Mouse (Mus musculus): ENCODE measurements at regions not wholly inside any gene's neighbourhood (a gene's known extent, or its start where the extent isn't known, plus 50 kb on each side); places are given as distances from the start of the nearest gene placed in this dataset.

DNA sequence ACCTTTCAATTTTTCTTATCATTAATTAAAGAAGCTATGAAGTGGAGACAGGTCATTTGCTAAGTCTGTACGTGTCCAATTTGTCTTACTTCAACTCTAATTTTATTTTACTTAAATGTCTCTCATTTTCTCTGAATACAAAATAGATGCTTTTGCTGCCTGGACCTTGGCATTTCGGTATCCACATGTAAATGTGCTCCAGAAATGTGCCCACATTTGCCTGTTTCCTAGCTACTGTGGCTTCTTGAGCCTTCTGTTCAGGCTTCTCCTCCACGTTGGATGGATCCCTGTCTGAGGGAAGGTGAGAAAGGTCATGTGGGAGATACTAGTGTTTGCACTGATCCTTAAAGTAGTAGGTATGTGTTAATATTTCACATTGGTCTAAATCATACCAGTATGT lies 524.9 kb downstream of the Ptprc start:
- no peaks in the 10 kb centered on the region for H3K36me3 ChIP-seq
- no peaks in the 10 kb centered on the region for H3K4me1 ChIP-seq (replicated peaks)
- H3K4me3 ChIP-seq = no peak overlapping the region
- H3K27me3 ChIP-seq = no peaks in the 10 kb centered on the region
- H3K27ac ChIP-seq (replicated peaks) = no peak overlapping the region
- no peak overlapping the region for H3K4me2 ChIP-seq
- ATAC-seq (ENCODE audit: low FRiP score, low read depth) = no peak
- no peaks in the 10 kb centered on the region for H3K9me3 ChIP-seq
- H3K9ac ChIP-seq = no peak overlapping the region
- WGBS = 56% methylated on average over 3 of the region's 3 CpGs

DNA sequence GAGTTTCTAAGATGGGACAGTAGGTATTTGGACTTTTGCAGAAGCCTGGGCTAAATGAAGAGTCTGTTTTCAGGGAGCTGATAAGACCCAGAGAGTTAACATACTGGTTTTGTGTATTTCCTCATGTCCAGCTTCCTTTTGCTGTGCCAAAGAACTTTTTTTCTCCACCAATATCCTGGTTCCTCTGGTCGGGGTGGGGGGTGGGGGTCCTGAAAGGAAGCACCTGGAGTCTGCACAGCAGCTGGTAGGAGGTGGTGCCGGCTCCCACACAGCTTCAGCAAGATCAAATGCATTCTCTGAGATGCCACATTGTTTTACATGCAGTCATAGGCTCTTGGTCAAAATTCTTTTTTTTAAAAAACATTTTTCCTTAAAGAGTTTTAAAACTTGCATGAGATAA lies 525.4 kb downstream of the Ptprc start:
- no peak overlapping the region for H3K4me2 ChIP-seq
- 28% methylated on average over 2 of the region's 2 CpGs for WGBS
- H3K27ac ChIP-seq (replicated peaks) = no peak overlapping the region
- ATAC-seq (ENCODE audit: low FRiP score, low read depth) = no peak
- H3K36me3 ChIP-seq = no peaks in the 10 kb centered on the region
- no peaks in the 10 kb centered on the region for H3K9me3 ChIP-seq
- no peaks in the 10 kb centered on the region for H3K4me1 ChIP-seq (replicated peaks)
- H3K4me3 ChIP-seq = no peak overlapping the region
- no peaks in the 10 kb centered on the region for H3K27me3 ChIP-seq
- no peak overlapping the region for H3K9ac ChIP-seq

GRCm38 (mm10) chr1:137648832-137649231 lies 526.7 kb downstream of the Ptprc start:
- ATAC-seq (ENCODE audit: low FRiP score, low read depth) = no peak
- no peaks in the 10 kb centered on the region for H3K9me3 ChIP-seq
- no peak overlapping the region for H3K4me2 ChIP-seq
- 62% methylated on average over 1 of the region's 1 CpGs for WGBS
- no peaks in the 10 kb centered on the region for H3K27me3 ChIP-seq
- H3K4me1 ChIP-seq (replicated peaks) = no peaks in the 10 kb centered on the region
- H3K27ac ChIP-seq (replicated peaks) = no peak overlapping the region
- H3K4me3 ChIP-seq = no peak overlapping the region
- H3K36me3 ChIP-seq = no peaks in the 10 kb centered on the region
- no peak overlapping the region for H3K9ac ChIP-seq

GRCm38 (mm10) chr1:137644601-137645040 lies 530.9 kb downstream of the Ptprc start:
- Histone ChIP-seq H3K9ac (no peak overlapping the region), H3K4me2 (no peak overlapping the region), H3K27ac (replicated peaks) (no peak overlapping the region), H3K4me3 (no peak overlapping the region), H3K36me3 (no peaks in the 10 kb centered on the region), H3K9me3 (no peaks in the 10 kb centered on the region), H3K4me1 (replicated peaks) (0 out of 2 replicates have a peak, but pooled peaks cover 3% of the 10 kb centered on the region), H3K27me3 (no peaks in the 10 kb centered on the region)
- no peak for ATAC-seq (ENCODE audit: low FRiP score, low read depth)
- WGBS = 76% methylated on average over 6 of the region's 6 CpGs

- 58% methylated on average over 1 of the region's 1 CpGs for WGBS
- no peaks in the 10 kb centered on the region for H3K27me3 ChIP-seq
- no peak overlapping the region for H3K4me2 ChIP-seq
- H3K4me3 ChIP-seq = no peak overlapping the region
- peak; percentile 61; the same call in 1 of the 2 replicates for ATAC-seq (ENCODE audit: low FRiP score, low read depth)
- H3K4me1 ChIP-seq (replicated peaks) = 0 out of 2 replicates have a peak, but pooled peaks cover 3% of the 10 kb centered on the region
- no peak overlapping the region for H3K27ac ChIP-seq (replicated peaks)
- no peaks in the 10 kb centered on the region for H3K36me3 ChIP-seq
- H3K9ac ChIP-seq = no peak overlapping the region
- no peaks in the 10 kb centered on the region for H3K9me3 ChIP-seq
Measured at GRCm38 (mm10) chr1:137643508-137643907, 532.0 kb downstream of the Ptprc start.

- no peak for ATAC-seq (ENCODE audit: low FRiP score, low read depth)
- WGBS = 8% methylated on average over 7 of the region's 7 CpGs
- Histone ChIP-seq H3K27me3 (no peaks in the 10 kb centered on the region), H3K4me2 (no peak overlapping the region), H3K9ac (no peak overlapping the region), H3K9me3 (no peaks in the 10 kb centered on the region), H3K36me3 (no peaks in the 10 kb centered on the region), H3K4me1 (replicated peaks) (0 out of 2 replicates have a peak, but pooled peaks cover 3% of the 10 kb centered on the region), H3K4me3 (no peak overlapping the region), H3K27ac (replicated peaks) (no peak overlapping the region)
Measured at GRCm38 (mm10) chr1:137640848-137641247, 534.7 kb downstream of the Ptprc start.

DNA sequence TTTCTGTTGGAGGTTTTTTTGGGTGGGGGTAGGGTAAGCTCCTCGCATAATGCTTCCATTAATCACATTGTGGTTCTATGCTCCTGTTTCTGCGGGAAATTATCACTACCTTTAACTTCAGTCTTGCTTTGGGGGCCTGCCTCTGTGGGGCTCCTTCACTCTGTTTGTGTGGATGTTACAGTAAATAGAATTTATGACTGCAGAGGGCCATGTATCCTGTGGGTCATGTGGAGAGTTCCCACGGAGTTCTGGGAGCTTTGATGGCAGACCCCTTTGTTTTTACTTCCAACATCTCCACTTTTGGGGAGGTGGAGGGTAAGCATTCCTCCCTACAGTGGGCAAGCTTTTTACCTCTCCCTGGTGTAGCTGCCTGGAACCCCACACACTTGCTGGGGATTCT lies 538.6 kb downstream of the Ptprc start:
- no peak overlapping the region for H3K4me3 ChIP-seq
- H3K4me1 ChIP-seq (replicated peaks) = 0 out of 2 replicates have a peak, but pooled peaks cover 3% of the 10 kb centered on the region
- 28% methylated on average over 3 of the region's 3 CpGs for WGBS
- no peak for ATAC-seq (ENCODE audit: low FRiP score, low read depth)
- H3K36me3 ChIP-seq = no peaks in the 10 kb centered on the region
- no peaks in the 10 kb centered on the region for H3K27me3 ChIP-seq
- H3K4me2 ChIP-seq = no peak overlapping the region
- no peaks in the 10 kb centered on the region for H3K9me3 ChIP-seq
- no peak overlapping the region for H3K27ac ChIP-seq (replicated peaks)
- H3K9ac ChIP-seq = no peak overlapping the region

- Histone ChIP-seq H3K9ac (no peak overlapping the region), H3K4me3 (no peak overlapping the region), H3K4me2 (no peak overlapping the region), H3K4me1 (replicated peaks) (0 out of 2 replicates have a peak, but pooled peaks cover 3% of the 10 kb centered on the region), H3K9me3 (no peaks in the 10 kb centered on the region), H3K36me3 (no peaks in the 10 kb centered on the region), H3K27me3 (no peaks in the 10 kb centered on the region), H3K27ac (replicated peaks) (no peak overlapping the region)
- no peak for ATAC-seq (ENCODE audit: low FRiP score, low read depth)
- 18% methylated on average over 3 of the region's 3 CpGs for WGBS
Measured at GRCm38 (mm10) chr1:137636321-137636944, 539.1 kb downstream of the Ptprc start.

- no peak for ATAC-seq (ENCODE audit: low FRiP score, low read depth)
- no peak overlapping the region for H3K4me3 ChIP-seq
- WGBS = 23% methylated on average over 7 of the region's 7 CpGs
- no peak overlapping the region for H3K4me2 ChIP-seq
- no peaks in the 10 kb centered on the region for H3K9me3 ChIP-seq
- no peaks in the 10 kb centered on the region for H3K27me3 ChIP-seq
- no peak overlapping the region for H3K27ac ChIP-seq (replicated peaks)
- H3K9ac ChIP-seq = no peak overlapping the region
- no peaks in the 10 kb centered on the region for H3K36me3 ChIP-seq
- H3K4me1 ChIP-seq (replicated peaks) = 0 out of 2 replicates have a peak, but pooled peaks cover 1% of the 10 kb centered on the region
Measured at GRCm38 (mm10) chr1:137635781-137636180, 539.7 kb downstream of the Ptprc start.

DNA sequence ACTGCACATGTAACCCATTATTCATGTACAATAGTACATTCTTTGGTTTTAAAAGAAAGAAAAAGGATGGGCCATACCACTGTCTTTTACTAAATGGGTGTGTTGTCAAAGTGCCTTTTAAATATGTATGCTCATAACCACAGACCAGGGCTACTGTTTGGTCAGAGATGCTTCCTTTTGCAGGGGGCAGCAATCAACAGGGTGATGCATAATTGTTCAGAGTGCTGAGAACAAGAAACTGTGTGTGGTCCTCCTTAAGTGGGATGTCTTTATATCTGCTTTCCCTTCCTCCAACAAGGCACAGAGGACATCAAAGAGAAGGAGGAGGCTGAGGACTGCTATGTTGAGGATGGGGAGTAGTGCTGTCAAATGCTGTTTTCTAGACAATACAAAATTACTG lies 544.0 kb downstream of the Ptprc start:
- ATAC-seq (ENCODE audit: low FRiP score, low read depth) = no peak
- Histone ChIP-seq H3K4me2 (no peak overlapping the region), H3K27ac (replicated peaks) (no peak overlapping the region), H3K4me1 (replicated peaks) (no peaks in the 10 kb centered on the region), H3K9ac (no peak overlapping the region), H3K4me3 (no peak overlapping the region), H3K36me3 (no peaks in the 10 kb centered on the region), H3K27me3 (no peaks in the 10 kb centered on the region), H3K9me3 (no peaks in the 10 kb centered on the region)

DNA sequence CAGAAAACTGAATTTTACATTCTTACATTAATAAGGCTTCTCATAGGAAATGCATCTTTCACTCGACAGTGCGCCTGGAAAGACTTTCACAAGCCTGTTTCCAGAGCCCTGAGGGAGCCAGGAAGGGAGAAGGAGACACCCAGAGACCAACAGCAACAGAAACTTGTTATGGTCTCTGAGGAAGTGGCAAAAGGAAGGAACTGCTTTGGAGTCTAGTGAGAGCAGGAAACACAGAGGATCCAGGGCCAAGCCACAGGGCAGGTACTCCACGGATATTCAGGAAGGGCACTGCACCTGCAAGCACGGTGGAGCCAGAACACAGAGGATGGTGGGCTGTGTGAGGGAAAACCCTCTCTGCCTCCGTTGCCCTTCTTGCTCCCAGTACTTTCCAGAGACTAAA lies 554.8 kb downstream of the Ptprc start:
- no peak overlapping the region for H3K27ac ChIP-seq (replicated peaks)
- no peaks in the 10 kb centered on the region for H3K9me3 ChIP-seq
- no peaks in the 10 kb centered on the region for H3K4me1 ChIP-seq (replicated peaks)
- H3K9ac ChIP-seq = no peak overlapping the region
- ATAC-seq (ENCODE audit: low FRiP score, low read depth) = no peak
- H3K4me3 ChIP-seq = no peak overlapping the region
- H3K36me3 ChIP-seq = no peaks in the 10 kb centered on the region
- H3K27me3 ChIP-seq = no peaks in the 10 kb centered on the region
- WGBS = 88% methylated on average over 5 of the region's 5 CpGs
- no peak overlapping the region for H3K4me2 ChIP-seq

DNA sequence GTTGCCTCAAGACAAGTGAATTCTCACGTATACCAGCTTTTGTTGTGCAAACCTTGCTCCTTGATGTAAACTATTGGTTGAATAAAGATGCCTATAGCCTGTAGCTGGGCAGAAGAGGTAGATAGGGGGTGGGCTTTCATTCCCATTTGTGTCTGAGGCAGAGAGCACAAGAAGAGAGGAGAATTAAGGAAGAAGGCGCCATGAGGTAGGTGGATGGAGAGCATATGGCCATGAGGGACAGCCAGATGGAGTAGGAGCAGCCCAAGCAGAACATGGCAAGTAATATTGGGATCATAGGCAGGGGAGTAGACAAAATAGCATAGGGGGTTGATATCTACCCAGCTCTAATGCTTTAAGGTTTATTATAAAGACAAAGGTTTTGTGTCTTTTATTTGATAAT lies 557.3 kb downstream of the Ptprc start:
- H3K27me3 ChIP-seq = no peaks in the 10 kb centered on the region
- no peak for ATAC-seq (ENCODE audit: low FRiP score, low read depth)

GRCm38 (mm10) chr1:137617513-137617912 lies 558.0 kb downstream of the Ptprc start:
- ATAC-seq (ENCODE audit: low FRiP score, low read depth) = no peak
- H3K4me1 ChIP-seq (replicated peaks) = no peaks in the 10 kb centered on the region
- H3K9me3 ChIP-seq = no peaks in the 10 kb centered on the region
- WGBS = 54% methylated on average over 5 of the region's 5 CpGs
- no peaks in the 10 kb centered on the region for H3K36me3 ChIP-seq
- no peak overlapping the region for H3K4me2 ChIP-seq
- H3K9ac ChIP-seq = no peak overlapping the region
- H3K4me3 ChIP-seq = no peak overlapping the region
- no peaks in the 10 kb centered on the region for H3K27me3 ChIP-seq
- H3K27ac ChIP-seq (replicated peaks) = no peak overlapping the region

More for the DNA sequence above, 557.3 kb downstream of the Ptprc start:
- no peak overlapping the region for H3K4me3 ChIP-seq
- no peaks in the 10 kb centered on the region for H3K4me1 ChIP-seq (replicated peaks)
- no peaks in the 10 kb centered on the region for H3K36me3 ChIP-seq
- H3K27ac ChIP-seq (replicated peaks) = no peak overlapping the region
- no peak overlapping the region for H3K9ac ChIP-seq
- no peak overlapping the region for H3K4me2 ChIP-seq
- WGBS = 92% methylated on average over 2 of the region's 2 CpGs
- no peaks in the 10 kb centered on the region for H3K9me3 ChIP-seq
